In genomic region chr1:74363437-74363836, GRCm38 (mm10) we compare ENCODE assay signal across 23 mouse cellular contexts. TPM values are rescaled to one million over a fixed set of nuclear protein-coding genes. Genes with fewer than 3 reads are reported as not detected.
A peak's percentile ranks its signal among the peaks of the same experiment; 100 is the strongest.
DNase-seq lines count a peak whose midpoint lies in the region; ATAC-seq lines count a peak whose summit lies in the region.
"Had no signal": no experiment of that assay in that cellular context is flagged by ENCODE, and none has a peak within 500 bp of the region (broad histone marks: within the 10 kb centered on the region; RNA-seq: fewer than 3 reads in every experiment).

No protein-coding gene starts in this region.

- H3K9me3 ChIP-seq in lung, embryonic 16.5 days (ENCODE audit: control insufficient read depth, low read length) = no peaks in the 10 kb centered on the region
- H3K9me3 ChIP-seq in limb, embryonic 12.5 days = no peaks in the 10 kb centered on the region
- H3K9me3 ChIP-seq: embryonic facial prominence, embryonic 15.5 days; heart, embryonic 13.5 days; hindbrain, embryonic 12.5 days had no signal

- ATAC-seq in lung, embryonic 16.5 days (ENCODE audit: low read depth) = 0 out of 2 replicates have a peak, but pooled peaks have one; percentile 3
- ATAC-seq in limb, embryonic 12.5 days (ENCODE audit: insufficient number of reproducible peaks, insufficient read depth, low FRiP score, low TSS enrichment, low read depth) = no peak
- ATAC-seq: forebrain, postnatal 0 days; inflammation-experienced regulatory T-cells, adult 6 months had no signal

- H3K36me3 ChIP-seq in lung, embryonic 16.5 days (ENCODE audit: control insufficient read depth, insufficient read depth, low read length) = no peaks in the 10 kb centered on the region
- H3K36me3 ChIP-seq in limb, embryonic 12.5 days = no peaks in the 10 kb centered on the region
- H3K36me3 ChIP-seq: embryonic facial prominence, embryonic 15.5 days; heart, embryonic 13.5 days; hindbrain, embryonic 12.5 days had no signal

- no peak overlapping the region for H3K4me2 ChIP-seq in lung, embryonic 16.5 days (ENCODE audit: low read depth, low read length)
- H3K4me2 ChIP-seq in limb, embryonic 12.5 days = no peak overlapping the region
- H3K4me2 ChIP-seq: embryonic facial prominence, embryonic 15.5 days; heart, embryonic 13.5 days; hindbrain, embryonic 12.5 days had no signal

- DNase-seq in heart, adult 18-20 months = peak; percentile 52 to 55
- no peak for DNase-seq in heart, postnatal 4 days
- no peak for DNase-seq in lung, postnatal 14 days
- no peak for DNase-seq in cerebellum, adult 9-11 months
- no peak for DNase-seq in natural killer cell, adult 2 months (ENCODE audit: low spot score in 2 of 2)
- DNase-seq: B cell, adult 2 months; cerebellum, postnatal 10 days; forebrain, postnatal 0 days; gastrocnemius, postnatal 10 days; kidney, adult 8-10 months; kidney, postnatal 4 days; liver; lung, postnatal 10 days; retina, postnatal 1 day; thymus, postnatal 14 days had no signal

- H3K27ac ChIP-seq in lung, embryonic 16.5 days (ENCODE audit: low read length) = no peak overlapping the region
- peak overlapping the region; percentile 46 for H3K27ac ChIP-seq in brown adipose tissue, adult 24 weeks (replicated peaks; ENCODE audit: low read depth, low read length)
- H3K27ac ChIP-seq in limb, embryonic 12.5 days = 0 out of 2 replicates have a peak overlapping the region, but pooled peaks have one; percentile 35
- H3K27ac ChIP-seq: embryonic facial prominence, embryonic 15.5 days; heart, embryonic 13.5 days; hindbrain, embryonic 12.5 days; stomach, postnatal 0 days had no signal

- 57% methylated on average over 5 of the region's 5 CpGs for WGBS in lung, embryonic 16.5 days
- WGBS in limb, embryonic 12.5 days = 60% methylated on average over 5 of the region's 5 CpGs

- peaks cover 6% of the 10 kb centered on the region for H3K4me1 ChIP-seq in lung, embryonic 16.5 days (replicated peaks; ENCODE audit: control insufficient read depth, insufficient read depth, low read length)
- peaks cover 5% of the 10 kb centered on the region for H3K4me1 ChIP-seq in brown adipose tissue, adult 24 weeks (ENCODE audit: control insufficient read depth, insufficient read depth, insufficient read length, low read length)
- peaks cover 24% of the 10 kb centered on the region for H3K4me1 ChIP-seq in limb, embryonic 12.5 days (replicated peaks)

- no peaks in the 10 kb centered on the region for H3K27me3 ChIP-seq in lung, embryonic 16.5 days (ENCODE audit: control insufficient read depth, insufficient read depth, low read depth, low read length)
- H3K27me3 ChIP-seq in limb, embryonic 12.5 days = peaks cover 5% of the 10 kb centered on the region; the same call in 1 of the 2 replicates
- H3K27me3 ChIP-seq: embryonic facial prominence, embryonic 15.5 days had no signal

- no peak overlapping the region for H3K9ac ChIP-seq in lung, embryonic 16.5 days (ENCODE audit: low read length)
- no peak overlapping the region for H3K9ac ChIP-seq in limb, embryonic 12.5 days (replicated peaks)
- H3K9ac ChIP-seq: embryonic facial prominence, embryonic 15.5 days; forebrain, postnatal 0 days; heart, embryonic 13.5 days; hindbrain, embryonic 12.5 days had no signal

- H3K4me3 ChIP-seq in lung, embryonic 16.5 days (ENCODE audit: low read length) = no peak overlapping the region
- H3K4me3 ChIP-seq in brown adipose tissue, adult 24 weeks (ENCODE audit: insufficient read depth, low read depth, low read length) = no peak overlapping the region
- H3K4me3 ChIP-seq in limb, embryonic 12.5 days (replicated peaks) = no peak overlapping the region
- H3K4me3 ChIP-seq: embryonic facial prominence, embryonic 15.5 days; heart, embryonic 13.5 days; hindbrain, embryonic 12.5 days had no signal

RNA-seq across cellular contexts. Expression of gene Catip, which starts 1.5 kb away (rescaled TPM):
- under 1 TPM in 1 of 2 experiments, not detected in 1; 0.44 TPM for total RNA-seq in heart, adult 18-20 months (2021)
- total RNA-seq in heart, postnatal 4 days (2021) = under 1 TPM; 0.32 to 0.33 TPM
- 1.9 and 3.0 TPM in 2 replicates for polyA plus RNA-seq in lung, embryonic 16.5 days (2015; fragmentation: Nextera tagmentation; extraction: Ambion mirVana)
- polyA plus RNA-seq in brown adipose tissue, adult 24 weeks (2012; ENCODE audit: insufficient read depth, insufficient read length, missing spikeins) = not detected in 2 replicates
- polyA plus RNA-seq in limb, embryonic 12.5 days (2016; fragmentation: Nextera tagmentation; extraction: Ambion mirVana) = 1.5 and 1.6 TPM in 2 replicates
- polyA plus RNA-seq: inflammation-experienced regulatory T-cells, adult 6 months had no signal

RNA-seq across cellular contexts. Expression of gene Slc11a1, which starts 11.6 kb away (rescaled TPM):
- 1 to 10 TPM; 5.3 to 5.4 TPM for total RNA-seq in heart, adult 18-20 months (2021)
- total RNA-seq in heart, postnatal 4 days (2021) = 1 to 10 TPM; 1.7 to 3.4 TPM
- 3.5 and 5.8 TPM in 2 replicates for polyA plus RNA-seq in lung, embryonic 16.5 days (2015; fragmentation: Nextera tagmentation; extraction: Ambion mirVana)
- 1.5 and 5.8 TPM in 2 replicates for polyA plus RNA-seq in brown adipose tissue, adult 24 weeks (2012; ENCODE audit: insufficient read depth, insufficient read length, missing spikeins)
- 0.85 and 2.2 TPM in 2 replicates for polyA plus RNA-seq in limb, embryonic 12.5 days (2016; fragmentation: Nextera tagmentation; extraction: Ambion mirVana)

RNA-seq across cellular contexts. Expression of gene Ctdsp1, which starts 27.9 kb away (rescaled TPM):
- total RNA-seq in heart, adult 18-20 months (2021) = 100 to 1,000 TPM; 107 to 116 TPM
- total RNA-seq in heart, postnatal 4 days (2021) = 100 to 1,000 TPM; 121 to 126 TPM
- polyA plus RNA-seq in lung, embryonic 16.5 days (2015; fragmentation: Nextera tagmentation; extraction: Ambion mirVana) = 90.8 and 93.9 TPM in 2 replicates
- polyA plus RNA-seq in brown adipose tissue, adult 24 weeks (2012; ENCODE audit: insufficient read depth, insufficient read length, missing spikeins) = 66.8 and 98.0 TPM in 2 replicates
- polyA plus RNA-seq in limb, embryonic 12.5 days (2016; fragmentation: Nextera tagmentation; extraction: Ambion mirVana) = 75.3 and 78.5 TPM in 2 replicates

RNA-seq across cellular contexts. Expression of gene Vil1, which starts 45.7 kb away (rescaled TPM):
- 1 to 10 TPM; 1.2 to 1.5 TPM for total RNA-seq in heart, adult 18-20 months (2021)
- total RNA-seq in heart, postnatal 4 days (2021) = 1 to 10 TPM; 1.4 to 2.1 TPM
- 0.43 and 0.87 TPM in 2 replicates for polyA plus RNA-seq in lung, embryonic 16.5 days (2015; fragmentation: Nextera tagmentation; extraction: Ambion mirVana)
- polyA plus RNA-seq in brown adipose tissue, adult 24 weeks (2012; ENCODE audit: insufficient read depth, insufficient read length, missing spikeins) = 0.46 and 1.1 TPM in 2 replicates
- 0.19 TPM in 2 replicates for polyA plus RNA-seq in limb, embryonic 12.5 days (2016; fragmentation: Nextera tagmentation; extraction: Ambion mirVana)

RNA-seq across cellular contexts. Expression of gene Tmbim1, which starts 58.0 kb away (rescaled TPM):
- total RNA-seq in heart, adult 18-20 months (2021) = 10 to 100 TPM; 40.2 to 46.3 TPM
- 10 to 100 TPM; 43.4 to 44.3 TPM for total RNA-seq in heart, postnatal 4 days (2021)
- 57.9 and 63.0 TPM in 2 replicates for polyA plus RNA-seq in lung, embryonic 16.5 days (2015; fragmentation: Nextera tagmentation; extraction: Ambion mirVana)
- polyA plus RNA-seq in brown adipose tissue, adult 24 weeks (2012; ENCODE audit: insufficient read depth, insufficient read length, missing spikeins) = 34.6 and 41.7 TPM in 2 replicates
- polyA plus RNA-seq in limb, embryonic 12.5 days (2016; fragmentation: Nextera tagmentation; extraction: Ambion mirVana) = 18.0 and 18.9 TPM in 2 replicates

Comparison
In these comparisons a context has a peak if more than half of its experiments do, and no peak if none do; other contexts are left out.
1. DNase-seq: peak in heart, adult 18-20 months (2 of 2); none in heart, postnatal 4 days (single experiment), lung, postnatal 14 days (single experiment), cerebellum, adult 9-11 months (single experiment) and natural killer cell, adult 2 months (0 of 2).